Mouse (Mus musculus) embryonic facial prominence, embryonic 15.5 days (tissue): ENCODE results near the gene Sys1. TPM values are rescaled to one million over a fixed set of nuclear protein-coding genes. Genes with fewer than 3 reads are reported as not detected.

ENCODE experiments used
- ATAC-seq: fragments of 200-750 bp; cut with Nextera tagmentation; 2 replicates; pipeline ENCODE4 v1.8.0; 2017; ENCODE audit warnings: low read depth, moderate TSS enrichment; ENCODE audit not compliant: insufficient number of reproducible peaks, low FRiP score, low TSS enrichment
- H3K27ac ChIP-seq: fragments of 300-500 bp; sonication (generic); replicated peaks from 2 replicates; pipeline ENCODE4 v1.5.1; 2015; ENCODE audit warnings: mild to moderate bottlenecking, inconsistent platforms
- H3K27me3 ChIP-seq: fragments of 300-500 bp; sonication (generic); 2 replicates; pipeline ENCODE4 v1.6.1; 2015; ENCODE audit warnings: inconsistent platforms
- H3K36me3 ChIP-seq: fragments of 300-500 bp; sonication (generic); 2 replicates; pipeline ENCODE4 v1.6.1; 2015; ENCODE audit warnings: mild to moderate bottlenecking, inconsistent platforms
- H3K4me1 ChIP-seq: fragments of 300-500 bp; sonication (generic); 2 replicates; pipeline ENCODE4 v1.6.1; 2015; ENCODE audit warnings: inconsistent platforms
- H3K4me2 ChIP-seq: fragments of 300-500 bp; sonication (generic); replicated peaks from 2 replicates; pipeline ENCODE4 v1.6.1; 2015; ENCODE audit warnings: mild to moderate bottlenecking, inconsistent platforms
- H3K4me3 ChIP-seq: fragments of 300-500 bp; sonication (generic); replicated peaks from 2 replicates; pipeline ENCODE4 v1.5.1; 2015; ENCODE audit warnings: mild to moderate bottlenecking, inconsistent platforms
- H3K9ac ChIP-seq: fragments of 300-500 bp; sonication (generic); 2 replicates; pipeline ENCODE4 v1.6.1; 2015; ENCODE audit warnings: inconsistent platforms
- H3K9me3 ChIP-seq: fragments of 300-500 bp; sonication (generic); replicated peaks from 2 replicates; pipeline ENCODE4 v1.6.1; 2016; ENCODE audit warnings: inconsistent platforms
- WGBS: fragments of 180-500 bp; shearing (Covaris S2); methylation state at CpG from one replicate; pipeline ENCODE4 v1.1.7; 2015; 5-methylcytosine and 5-hydroxymethylcytosine counted together
- polyA plus RNA-seq: library from polyadenylated mRNA; unstranded; fragments of >200 nt; fragmentation: Nextera tagmentation; extraction: Ambion mirVana; gene quantifications from 2 replicates; pipeline ENCODE4 v1.2.1, GENCODE M21; 2015

Sys1 gene
- polyA plus RNA-seq, result 66.3 and 67.8 TPM in 2 replicates

DNA sequence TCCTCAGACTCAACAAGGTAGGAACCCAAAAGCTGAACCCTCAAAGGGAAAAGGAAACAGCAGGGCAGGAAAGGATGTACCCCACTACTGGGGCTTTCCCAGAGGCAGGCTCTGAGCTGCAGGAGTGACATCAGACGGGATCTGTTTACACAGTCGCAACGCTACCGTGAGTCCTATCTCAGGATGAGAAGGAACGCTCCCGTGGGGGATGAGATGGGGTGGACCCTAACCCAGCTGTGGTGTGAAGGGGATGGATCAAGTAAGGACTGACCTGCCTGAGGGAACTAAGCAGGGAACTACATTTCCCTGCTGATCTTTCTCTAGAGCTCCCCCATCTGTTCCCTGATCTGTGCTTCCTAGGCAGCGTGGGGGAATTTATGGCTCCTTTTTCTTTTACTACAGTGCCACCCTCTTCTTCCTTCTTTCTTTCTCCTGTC lies at the start of gene Sys1:
Gene Sys1 (plus strand): TSS at position 101 of the 437 bp plus-strand sequence.
- no peak within 1 kb of the TSS for H3K27ac ChIP-seq
- H3K9me3 ChIP-seq, result no peaks in the 10 kb centered on the region
- 7% methylated on average over 7 of the region's 7 CpGs for WGBS
- peak within 1 kb of the TSS; percentile 26 for H3K4me3 ChIP-seq
- ATAC-seq, result no peak
- H3K4me1 ChIP-seq, result peaks cover 48% of the 10 kb centered on the region
- H3K9ac ChIP-seq, result peak within 1 kb of the TSS; percentile 21; the same call in 1 of the 2 replicates
- H3K4me2 ChIP-seq, result peak within 1 kb of the TSS; percentile 38
- H3K36me3 ChIP-seq, result no peaks in the 10 kb centered on the region
- no peaks in the 10 kb centered on the region for H3K27me3 ChIP-seq

DNA sequence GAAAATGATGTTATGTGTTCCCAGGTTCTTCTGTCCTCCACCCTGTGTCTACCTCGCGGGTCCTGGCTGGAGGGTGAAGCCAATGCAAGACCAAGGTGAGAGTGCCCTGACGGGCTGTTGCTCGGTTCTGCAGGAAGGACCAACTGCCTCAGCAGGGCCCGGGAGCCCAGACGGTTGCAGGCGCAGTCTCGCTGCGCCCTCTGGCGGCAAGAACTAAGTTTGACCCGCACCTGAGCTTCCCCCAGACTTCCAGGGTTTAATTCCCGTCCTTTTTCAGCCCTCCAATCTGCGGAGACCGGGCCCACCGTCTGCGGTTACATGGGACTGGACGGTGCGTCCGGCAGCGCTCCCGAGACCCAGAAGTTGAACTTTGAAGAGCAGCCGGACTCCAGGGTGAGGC lies 49.1 kb upstream of the Sys1 start:
- no peak overlapping the region for H3K4me3 ChIP-seq
- no peak for ATAC-seq
- no peaks in the 10 kb centered on the region for H3K9me3 ChIP-seq
- peaks cover 82% of the 10 kb centered on the region for H3K27me3 ChIP-seq
- H3K4me2 ChIP-seq, result 0 out of 2 replicates have a peak overlapping the region, but pooled peaks have one; percentile 25
- no peak overlapping the region for H3K9ac ChIP-seq
- no peaks in the 10 kb centered on the region for H3K36me3 ChIP-seq
- peaks cover 32% of the 10 kb centered on the region for H3K4me1 ChIP-seq
- WGBS, result under 1% methylated on average over 22 of the region's 22 CpGs
- no peak overlapping the region for H3K27ac ChIP-seq

DNA sequence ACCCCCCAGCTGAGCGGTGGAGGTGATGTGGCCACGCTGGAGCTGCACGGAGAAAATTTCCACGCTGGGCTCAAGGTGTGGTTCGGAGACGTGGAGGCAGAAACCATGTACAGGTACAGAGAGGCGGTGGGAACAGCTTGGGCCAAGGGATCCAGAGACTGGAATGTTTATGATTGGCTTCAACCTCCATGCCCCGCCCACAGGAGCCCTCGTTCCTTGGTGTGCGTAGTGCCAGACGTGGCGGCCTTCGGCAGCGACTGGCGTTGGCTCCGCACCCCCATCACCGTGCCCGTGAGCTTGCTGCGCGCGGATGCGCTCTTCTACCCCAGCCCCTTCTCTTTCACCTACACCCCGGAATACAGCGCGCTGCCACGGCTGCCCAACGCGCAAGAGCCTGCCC lies 42.6 kb upstream of the Sys1 start:
- H3K4me2 ChIP-seq, result peak overlapping the region; percentile 46
- H3K4me1 ChIP-seq, result peaks cover 7% of the 10 kb centered on the region; the same call in 1 of the 2 replicates
- H3K36me3 ChIP-seq, result no peaks in the 10 kb centered on the region
- H3K27me3 ChIP-seq, result peaks cover 32% of the 10 kb centered on the region
- ATAC-seq, result no peak
- no peaks in the 10 kb centered on the region for H3K9me3 ChIP-seq
- H3K9ac ChIP-seq, result no peak overlapping the region
- H3K27ac ChIP-seq, result no peak overlapping the region
- peak overlapping the region; percentile 13; the same call in 1 of the 2 replicates for H3K4me3 ChIP-seq
- WGBS, result 19% methylated on average over 28 of the region's 28 CpGs

GRCm38 (mm10) chr2:164414581-164414980 lies 42.2 kb upstream of the Sys1 start:
- Histone ChIP-seq H3K27ac (no peak overlapping the region), H3K4me1 (peaks cover 7% of the 10 kb centered on the region; the same call in 1 of the 2 replicates), H3K4me2 (peak overlapping the region; percentile 46), H3K9me3 (no peaks in the 10 kb centered on the region), H3K4me3 (peak overlapping the region; percentile 13; the same call in 1 of the 2 replicates), H3K36me3 (no peaks in the 10 kb centered on the region), H3K9ac (no peak overlapping the region), H3K27me3 (peaks cover 27% of the 10 kb centered on the region)
- 72% methylated on average over 10 of the region's 10 CpGs for WGBS
- no peak for ATAC-seq

- no peak for ATAC-seq
- WGBS, result 0% methylated on average over 2 of the region's 2 CpGs
- Histone ChIP-seq H3K36me3 (no peaks in the 10 kb centered on the region), H3K27ac (no peak overlapping the region), H3K4me1 (peaks cover 7% of the 10 kb centered on the region; the same call in 1 of the 2 replicates), H3K4me3 (no peak overlapping the region), H3K4me2 (no peak overlapping the region), H3K9ac (no peak overlapping the region), H3K9me3 (no peaks in the 10 kb centered on the region), H3K27me3 (peaks cover 12% of the 10 kb centered on the region)
Observed at GRCm38 (mm10) chr2:164417198-164417597, 39.6 kb upstream of the Sys1 start.

GRCm38 (mm10) chr2:164418308-164418875 lies 38.4 kb upstream of the Sys1 start:
- H3K4me3 ChIP-seq, result no peak overlapping the region
- H3K36me3 ChIP-seq, result peaks cover 1% of the 10 kb centered on the region
- peaks cover 12% of the 10 kb centered on the region for H3K27me3 ChIP-seq
- ATAC-seq, result no peak
- no peaks in the 10 kb centered on the region for H3K9me3 ChIP-seq
- no peak overlapping the region for H3K9ac ChIP-seq
- H3K4me1 ChIP-seq, result peaks cover 7% of the 10 kb centered on the region; the same call in 1 of the 2 replicates
- no peak overlapping the region for H3K27ac ChIP-seq
- H3K4me2 ChIP-seq, result no peak overlapping the region
- WGBS, result 37% methylated on average over 3 of the region's 3 CpGs

DNA sequence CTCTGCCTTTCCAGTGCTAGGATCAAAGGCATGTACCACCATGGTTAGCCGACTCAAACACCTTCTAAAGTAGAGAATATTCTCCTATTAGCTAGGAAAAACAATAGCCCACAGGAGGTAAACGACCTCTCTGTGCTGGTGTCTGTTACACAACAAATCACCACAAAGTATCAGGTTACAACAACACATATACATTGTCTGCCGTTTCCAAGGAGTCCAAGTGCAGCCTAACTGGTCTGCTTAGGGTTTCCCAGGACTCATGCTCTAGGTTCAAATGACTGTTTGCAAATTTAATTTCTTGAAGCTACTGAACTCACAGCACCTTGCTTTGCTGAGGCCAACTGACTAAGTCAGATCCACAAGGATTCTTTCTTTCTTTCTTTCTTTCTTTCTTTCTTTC lies 37.3 kb upstream of the Sys1 start:
- no peaks in the 10 kb centered on the region for H3K9me3 ChIP-seq
- H3K27ac ChIP-seq, result no peak overlapping the region
- no peak overlapping the region for H3K9ac ChIP-seq
- no peak overlapping the region for H3K4me3 ChIP-seq
- H3K4me1 ChIP-seq, result peaks cover under 1% of the 10 kb centered on the region; the same call in 1 of the 2 replicates
- ATAC-seq, result no peak
- no peak overlapping the region for H3K4me2 ChIP-seq
- H3K36me3 ChIP-seq, result peaks cover 12% of the 10 kb centered on the region
- H3K27me3 ChIP-seq, result peaks cover 6% of the 10 kb centered on the region; the same call in 1 of the 2 replicates
- WGBS, result 7% methylated on average over 3 of the region's 3 CpGs

DNA sequence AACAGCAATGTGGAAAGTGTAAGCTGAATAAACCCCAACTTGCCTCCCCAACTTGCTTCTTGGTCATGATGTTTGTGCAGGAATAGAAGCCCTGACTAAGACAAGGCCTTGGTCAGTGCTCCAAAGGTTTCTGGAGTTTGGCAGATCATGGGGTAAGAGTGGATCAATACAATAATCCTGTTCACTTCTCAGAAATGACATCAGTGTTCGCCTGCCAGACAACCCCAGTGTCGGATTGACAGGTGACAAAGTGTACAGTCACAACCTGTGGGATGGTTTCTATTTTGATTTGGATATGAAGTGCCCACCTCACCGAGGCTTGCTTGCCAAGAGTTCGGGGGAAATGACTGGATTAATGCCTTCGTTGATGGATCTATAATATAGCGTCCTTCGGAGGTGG lies 35.5 kb upstream of the Sys1 start:
- WGBS, result 74% methylated on average over 7 of the region's 7 CpGs
- Histone ChIP-seq H3K36me3 (peaks cover 23% of the 10 kb centered on the region), H3K27ac (0 out of 2 replicates have a peak overlapping the region, but pooled peaks have one; percentile 52)

DNA sequence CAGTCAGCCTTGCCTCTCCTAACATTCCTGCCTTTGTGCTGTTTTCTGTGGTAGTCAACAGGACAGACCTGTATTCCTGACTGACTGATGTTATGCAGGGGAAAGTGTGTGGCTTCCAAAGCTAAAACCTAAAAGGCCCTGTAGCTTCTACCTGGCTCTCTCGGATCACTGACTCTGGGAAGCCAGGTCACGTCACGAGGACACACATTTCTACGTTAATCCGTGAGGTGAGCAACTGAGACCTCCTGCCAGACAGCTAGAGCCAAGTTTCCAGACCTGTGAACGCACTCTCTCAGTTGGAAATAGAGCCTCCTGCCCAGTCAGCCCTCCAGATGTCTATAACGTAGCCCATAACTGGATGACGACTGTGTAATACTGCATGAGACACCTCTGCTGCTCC lies 34.8 kb upstream of the Sys1 start:
- Histone ChIP-seq H3K9ac (no peak overlapping the region), H3K27ac (peak overlapping the region; percentile 52; the same call in 1 of the 2 replicates)
- 63% methylated on average over 8 of the region's 8 CpGs for WGBS

More for the DNA sequence above, 35.5 kb upstream of the Sys1 start:
- H3K4me2 ChIP-seq, result no peak overlapping the region
- no peaks in the 10 kb centered on the region for H3K9me3 ChIP-seq
- no peak overlapping the region for H3K9ac ChIP-seq
- ATAC-seq, result no peak
- no peaks in the 10 kb centered on the region for H3K27me3 ChIP-seq
- H3K4me1 ChIP-seq, result no peaks in the 10 kb centered on the region; the same call in 1 of the 2 replicates
- H3K4me3 ChIP-seq, result no peak overlapping the region

GRCm38 (mm10) chr2:164422675-164423393 lies 33.9 kb upstream of the Sys1 start:
- Histone ChIP-seq H3K36me3 (peaks cover 39% of the 10 kb centered on the region), H3K4me2 (no peak overlapping the region), H3K9me3 (no peaks in the 10 kb centered on the region), H3K9ac (no peak overlapping the region), H3K27ac (0 out of 2 replicates have a peak overlapping the region, but pooled peaks have one; percentile 4), H3K27me3 (no peaks in the 10 kb centered on the region), H3K4me1 (no peaks in the 10 kb centered on the region; the same call in 1 of the 2 replicates), H3K4me3 (no peak overlapping the region)
- 85% methylated on average over 15 of the region's 15 CpGs for WGBS
- ATAC-seq, result no peak

More for the DNA sequence above, 34.8 kb upstream of the Sys1 start:
- no peaks in the 10 kb centered on the region; the same call in 1 of the 2 replicates for H3K4me1 ChIP-seq
- H3K9me3 ChIP-seq, result no peaks in the 10 kb centered on the region
- no peaks in the 10 kb centered on the region for H3K27me3 ChIP-seq
- no peak overlapping the region for H3K4me2 ChIP-seq
- no peak for ATAC-seq
- H3K4me3 ChIP-seq, result no peak overlapping the region
- H3K36me3 ChIP-seq, result peaks cover 30% of the 10 kb centered on the region

- H3K4me1 ChIP-seq, result no peaks in the 10 kb centered on the region; the same call in 1 of the 2 replicates
- H3K36me3 ChIP-seq, result peaks cover 44% of the 10 kb centered on the region
- no peak overlapping the region for H3K4me3 ChIP-seq
- ATAC-seq, result no peak
- H3K4me2 ChIP-seq, result no peak overlapping the region
- no peaks in the 10 kb centered on the region for H3K27me3 ChIP-seq
- H3K9me3 ChIP-seq, result no peaks in the 10 kb centered on the region
- no peak overlapping the region for H3K27ac ChIP-seq
- no peak overlapping the region for H3K9ac ChIP-seq
- 77% methylated on average over 11 of the region's 11 CpGs for WGBS
Observed at GRCm38 (mm10) chr2:164423464-164423863, 33.3 kb upstream of the Sys1 start.
